Mouse (Mus musculus) midbrain, embryonic 12.5 days (tissue): Measurements from ENCODE around the gene 4933424G06Rik. TPM values are rescaled to one million over a fixed set of nuclear protein-coding genes. Genes with fewer than 3 reads are reported as not detected.

Source experiments
- ATAC-seq: fragments of 200-750 bp; cut with Nextera tagmentation; 2 replicates; pipeline ENCODE4 v1.8.0; 2017; ENCODE audit warnings: low read depth, moderate TSS enrichment, moderate library complexity; ENCODE audit not compliant: low FRiP score
- H3K27ac ChIP-seq: fragments of 300-500 bp; sonication (generic); replicated peaks from 2 replicates; pipeline ENCODE4 v1.5.1; 2016; ENCODE audit warnings: mild to moderate bottlenecking
- H3K27me3 ChIP-seq: fragments of 300-500 bp; sonication (generic); 2 replicates; pipeline ENCODE4 v1.6.1; 2016; ENCODE audit warnings: mild to moderate bottlenecking
- H3K36me3 ChIP-seq: fragments of 300-500 bp; sonication (generic); 2 replicates; pipeline ENCODE4 v1.6.1; 2016
- H3K4me1 ChIP-seq: fragments of 300-500 bp; sonication (generic); 2 replicates; pipeline ENCODE4 v1.6.1; 2016
- H3K4me2 ChIP-seq: fragments of 300-500 bp; sonication (generic); replicated peaks from 2 replicates; pipeline ENCODE4 v1.6.1; 2016; ENCODE audit warnings: mild to moderate bottlenecking, moderate library complexity
- H3K4me3 ChIP-seq: fragments of 300-500 bp; sonication (generic); 2 replicates; pipeline ENCODE4 v1.5.1; 2016; ENCODE audit warnings: mild to moderate bottlenecking
- H3K9ac ChIP-seq: fragments of 300-500 bp; sonication (generic); replicated peaks from 2 replicates; pipeline ENCODE4 v1.6.1; 2016; ENCODE audit warnings: mild to moderate bottlenecking, moderate library complexity
- H3K9me3 ChIP-seq: fragments of 300-500 bp; sonication (generic); 2 replicates; pipeline ENCODE4 v1.6.1; 2016; ENCODE audit warnings: mild to moderate bottlenecking
- WGBS: fragments of 180-500 bp; shearing (Covaris S2); methylation state at CpG from one replicate; pipeline ENCODE4 v1.1.7; 2016; 5-methylcytosine and 5-hydroxymethylcytosine counted together
- polyA plus RNA-seq: library from polyadenylated mRNA; unstranded; fragments of >200 nt; fragmentation: Nextera tagmentation; extraction: Ambion mirVana; gene quantifications from 2 replicates; pipeline ENCODE4 v1.2.1, GENCODE M21; 2016

The 4933424G06Rik gene
- polyA plus RNA-seq, 1 experiment from 2014 or later, result 0.27 TPM

DNA sequence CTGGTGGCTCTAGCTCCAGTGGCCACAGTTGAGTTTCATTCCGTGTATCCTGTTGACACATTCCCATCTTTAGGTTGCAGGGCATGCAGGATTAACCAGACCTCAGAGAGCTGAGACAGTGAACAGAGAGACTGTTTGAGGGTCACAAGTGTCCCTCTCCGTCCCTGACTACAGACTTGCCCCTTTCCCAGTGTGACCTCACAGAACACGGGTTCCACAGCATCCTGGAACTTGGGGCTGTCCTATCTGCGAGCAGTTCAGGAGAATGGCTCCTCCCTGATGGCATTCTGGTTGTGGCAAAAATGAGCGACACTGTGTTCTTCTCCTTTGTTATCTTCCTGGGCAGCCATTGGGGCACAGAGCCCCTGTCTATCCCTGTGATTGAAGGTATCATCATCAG is 4.4 kb downstream of the 4933424G06Rik start, which contains the start of gene Actr1b:
Gene Actr1b, minus strand, starts transcription at position 112 of the 400 bp plus-strand sequence.
- Histone ChIP-seq H3K4me3 (no peak within 1 kb of the TSS), H3K36me3 (no peaks in the 10 kb centered on the region), H3K27ac (no peak within 1 kb of the TSS), H3K27me3 (0 out of 2 replicates have a peak, but pooled peaks cover 3% of the 10 kb centered on the region), H3K4me1 (no peaks in the 10 kb centered on the region), H3K9me3 (no peaks in the 10 kb centered on the region), H3K4me2 (no peak within 1 kb of the TSS), H3K9ac (no peak within 1 kb of the TSS)
- ATAC-seq, result no peak
- WGBS, result 79% methylated on average over 5 of the region's 5 CpGs

DNA sequence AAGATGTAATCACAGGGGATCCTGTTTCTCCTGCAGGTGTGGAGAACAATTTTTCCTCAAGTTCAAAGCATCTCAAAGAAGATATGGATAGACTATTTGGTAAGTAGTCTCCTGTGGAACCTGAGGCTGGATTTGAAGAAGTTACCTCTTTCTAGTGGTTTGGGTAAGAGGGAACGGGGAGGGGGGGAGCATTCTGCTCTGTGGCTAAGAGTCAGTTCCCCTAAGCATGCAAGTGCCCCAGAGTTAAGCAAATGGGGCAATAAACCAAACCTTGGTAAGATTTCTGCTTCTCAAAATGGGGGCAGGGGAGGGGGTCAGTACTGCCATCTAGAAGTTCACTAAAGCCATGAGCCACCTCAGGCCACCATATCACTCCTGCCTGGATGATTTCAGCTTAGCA is 8.8 kb downstream of the 4933424G06Rik start:
- WGBS, result 90% methylated on average over 1 of the region's 1 CpGs
- Histone ChIP-seq H3K27me3 (no peaks in the 10 kb centered on the region), H3K36me3 (no peaks in the 10 kb centered on the region), H3K4me3 (no peak overlapping the region), H3K9me3 (no peaks in the 10 kb centered on the region), H3K9ac (no peak overlapping the region), H3K4me1 (no peaks in the 10 kb centered on the region), H3K27ac (no peak overlapping the region), H3K4me2 (no peak overlapping the region)
- no peak for ATAC-seq

DNA sequence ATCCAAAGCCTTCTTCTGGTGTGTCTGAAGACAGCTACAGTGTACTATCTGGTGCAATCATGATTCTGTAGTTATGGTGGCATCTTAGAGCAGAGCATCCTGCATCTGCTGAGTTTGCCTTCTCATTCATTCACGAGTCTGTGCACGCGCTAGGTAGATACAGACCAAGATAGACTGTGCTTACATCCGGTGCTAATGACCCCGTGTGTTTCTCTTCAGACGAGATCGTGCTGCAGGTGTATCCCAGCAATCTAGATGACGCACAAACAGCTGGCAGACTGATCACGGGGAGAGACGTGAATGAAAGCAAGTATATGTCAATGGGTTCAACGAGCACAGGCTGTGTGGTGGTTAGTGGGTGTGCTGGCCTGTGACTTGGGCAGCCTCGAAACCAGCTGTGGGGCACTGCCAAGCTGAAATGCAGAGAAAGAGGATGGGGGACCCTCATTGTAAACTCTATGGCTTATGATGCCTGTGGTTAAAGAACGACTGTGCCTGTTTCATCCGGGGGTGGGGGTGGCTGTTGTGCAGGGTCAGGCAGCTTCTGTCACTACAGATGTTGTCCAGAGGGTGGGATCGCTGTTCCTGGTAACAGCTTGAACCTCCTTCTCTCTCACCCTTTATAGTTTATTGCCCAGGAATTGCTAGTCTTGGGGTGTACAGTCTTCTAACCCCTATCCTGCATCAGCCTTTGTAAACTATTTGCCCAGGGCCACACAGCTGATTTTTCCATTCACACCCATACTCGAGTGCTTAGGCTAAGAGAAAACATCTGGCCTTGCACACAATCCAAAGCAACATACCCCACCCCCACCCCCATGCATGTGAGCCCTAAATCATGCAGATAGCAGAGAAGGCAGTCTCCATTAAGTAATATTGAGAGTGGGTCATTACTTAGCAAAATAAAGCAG is 13.5 kb downstream of the 4933424G06Rik start:
- H3K9me3 ChIP-seq, result no peaks in the 10 kb centered on the region

DNA sequence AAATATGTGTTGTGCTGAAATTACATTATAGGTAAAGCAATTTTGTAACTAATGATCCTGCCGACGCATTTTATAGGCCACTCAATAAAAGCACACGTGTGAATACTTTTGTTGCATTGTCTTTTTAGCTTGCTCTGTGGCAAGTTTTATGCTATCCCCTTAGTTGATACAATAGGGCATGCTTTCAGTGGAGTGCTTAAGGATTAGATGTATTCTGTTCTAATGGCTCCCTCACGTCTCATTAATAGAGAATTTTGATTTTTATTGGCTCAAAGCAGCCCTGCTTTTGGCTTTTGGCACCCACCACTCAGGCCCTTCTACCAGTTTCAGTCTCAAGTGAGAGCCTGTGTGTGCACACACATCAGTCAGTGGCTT is 14.1 kb downstream of the 4933424G06Rik start:
- Histone ChIP-seq H3K4me1 (no peaks in the 10 kb centered on the region), H3K4me2 (no peak overlapping the region), H3K9ac (no peak overlapping the region), H3K9me3 (no peaks in the 10 kb centered on the region), H3K36me3 (no peaks in the 10 kb centered on the region), H3K27me3 (no peaks in the 10 kb centered on the region), H3K27ac (no peak overlapping the region), H3K4me3 (no peak overlapping the region)
- ATAC-seq, result no peak
- 74% methylated on average over 4 of the region's 4 CpGs for WGBS

More for the DNA sequence above, 13.5 kb downstream of the 4933424G06Rik start:
- no peak overlapping the region for H3K9ac ChIP-seq
- H3K27me3 ChIP-seq, result no peaks in the 10 kb centered on the region
- H3K4me3 ChIP-seq, result no peak overlapping the region
- no peaks in the 10 kb centered on the region for H3K4me1 ChIP-seq
- no peak overlapping the region for H3K4me2 ChIP-seq
- H3K36me3 ChIP-seq, result no peaks in the 10 kb centered on the region
- H3K27ac ChIP-seq, result no peak overlapping the region
- ATAC-seq, result no peak
- WGBS, result 81% methylated on average over 16 of the region's 16 CpGs

DNA sequence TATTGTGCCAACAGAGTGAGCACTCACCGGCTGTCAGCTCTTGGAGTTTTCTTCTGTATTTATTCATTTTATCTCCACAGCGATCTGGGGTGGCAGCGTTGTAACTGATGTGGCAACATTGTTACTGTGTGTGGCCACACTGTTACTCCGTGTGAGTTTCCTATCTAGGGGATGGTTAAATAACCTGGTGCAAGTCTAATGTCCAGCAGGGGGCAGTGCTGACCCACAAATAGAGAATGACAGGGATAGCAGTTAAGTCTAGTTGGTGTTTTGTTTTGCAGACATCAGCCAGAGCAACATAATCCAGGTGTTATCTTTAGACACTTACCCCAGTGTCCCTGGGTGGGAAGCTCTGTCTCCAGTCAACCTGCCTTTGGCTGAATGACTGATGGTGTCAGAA is 27.4 kb downstream of the 4933424G06Rik start:
- no peak for ATAC-seq
- Histone ChIP-seq H3K9me3 (no peaks in the 10 kb centered on the region), H3K27ac (no peak overlapping the region), H3K4me2 (no peak overlapping the region), H3K9ac (no peak overlapping the region), H3K4me1 (no peaks in the 10 kb centered on the region), H3K27me3 (0 out of 2 replicates have a peak, but pooled peaks cover 5% of the 10 kb centered on the region), H3K4me3 (no peak overlapping the region), H3K36me3 (no peaks in the 10 kb centered on the region)
- WGBS, result 13% methylated on average over 4 of the region's 4 CpGs

DNA sequence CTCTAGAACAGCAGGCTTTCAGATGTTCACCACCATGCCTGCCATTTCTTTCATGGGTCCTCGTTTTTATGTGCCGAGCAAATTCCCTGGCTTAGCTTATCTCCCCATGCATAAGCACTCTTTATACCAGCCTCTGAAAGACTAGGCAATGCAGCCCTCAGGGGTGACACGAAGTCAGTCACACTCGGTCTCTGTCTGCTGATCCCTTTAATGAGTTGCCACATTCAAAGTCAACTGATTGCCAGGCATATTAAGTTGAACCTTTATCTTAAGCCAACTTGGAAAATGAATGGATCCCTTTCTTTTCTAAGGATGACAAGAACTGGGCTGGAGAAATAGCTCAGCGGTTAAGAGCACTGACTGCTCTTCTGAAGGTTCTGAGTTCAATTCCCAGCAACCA is 29.3 kb downstream of the 4933424G06Rik start:
- 75% methylated on average over 5 of the region's 5 CpGs for WGBS
- H3K4me2 ChIP-seq, result no peak overlapping the region
- ATAC-seq, result no peak
- 0 out of 2 replicates have a peak, but pooled peaks cover 5% of the 10 kb centered on the region for H3K27me3 ChIP-seq
- no peak overlapping the region for H3K4me3 ChIP-seq
- H3K9ac ChIP-seq, result no peak overlapping the region
- H3K27ac ChIP-seq, result no peak overlapping the region
- no peaks in the 10 kb centered on the region for H3K36me3 ChIP-seq
- no peaks in the 10 kb centered on the region for H3K9me3 ChIP-seq
- H3K4me1 ChIP-seq, result peaks cover 5% of the 10 kb centered on the region

DNA sequence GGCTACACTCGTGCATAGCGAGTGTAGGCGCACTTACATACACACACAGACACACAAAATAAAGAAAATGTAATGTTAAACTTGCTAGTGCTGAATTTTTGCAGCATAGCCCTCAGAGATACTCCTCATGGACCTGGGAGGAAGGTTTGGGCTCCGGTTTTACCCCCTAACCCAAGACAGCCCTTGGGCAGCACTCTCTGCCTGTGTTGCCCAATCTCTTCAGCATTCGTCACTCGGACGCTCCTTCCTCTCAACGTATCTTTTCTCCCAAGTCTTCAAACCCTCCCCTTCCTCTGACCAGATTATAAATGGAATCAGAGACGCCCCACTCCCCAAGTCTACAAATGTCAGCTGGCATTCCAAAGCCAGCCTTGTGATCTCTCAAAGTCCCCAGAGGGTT is 33.1 kb downstream of the 4933424G06Rik start:
- no peak overlapping the region for H3K27ac ChIP-seq
- H3K4me1 ChIP-seq, result peaks cover 9% of the 10 kb centered on the region
- no peak for ATAC-seq
- H3K4me2 ChIP-seq, result no peak overlapping the region
- no peaks in the 10 kb centered on the region for H3K9me3 ChIP-seq
- 84% methylated on average over 9 of the region's 9 CpGs for WGBS
- H3K4me3 ChIP-seq, result no peak overlapping the region
- H3K36me3 ChIP-seq, result no peaks in the 10 kb centered on the region
- 0 out of 2 replicates have a peak, but pooled peaks cover 5% of the 10 kb centered on the region for H3K27me3 ChIP-seq
- no peak overlapping the region for H3K9ac ChIP-seq

DNA sequence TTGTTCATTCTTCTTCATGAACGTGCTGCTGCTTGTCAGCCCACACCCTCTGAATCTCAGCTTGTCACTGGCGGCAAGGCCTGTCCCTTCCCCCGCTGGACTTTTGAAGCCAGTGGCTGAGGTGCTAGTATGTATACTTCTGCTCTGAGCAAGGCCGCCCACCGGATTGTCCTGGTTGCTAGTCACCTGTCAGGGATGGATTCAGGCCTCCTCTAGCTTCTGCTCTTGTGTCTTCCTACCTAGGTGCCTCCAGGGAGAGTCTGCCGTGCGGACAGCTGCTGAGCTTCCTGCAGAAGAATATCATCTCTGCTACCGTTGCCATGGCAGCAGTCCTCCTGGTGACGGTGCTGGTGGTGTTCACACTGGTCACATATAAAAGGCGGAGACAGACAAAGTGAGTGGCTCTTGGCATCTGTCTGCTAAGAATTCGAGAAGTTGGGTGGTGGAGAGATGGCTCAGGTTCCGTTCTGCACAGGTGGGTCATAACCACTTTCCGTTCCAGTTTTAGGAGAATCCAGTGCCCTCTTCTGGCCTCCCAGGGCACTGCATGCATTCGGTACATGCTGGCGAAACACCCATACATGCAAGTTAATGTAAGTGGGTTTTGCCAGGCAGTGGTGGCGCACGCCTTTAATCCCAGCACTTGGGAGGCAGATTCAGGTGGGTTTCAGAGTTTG is 34.5 kb downstream of the 4933424G06Rik start:
- no peaks in the 10 kb centered on the region for H3K36me3 ChIP-seq
- H3K4me1 ChIP-seq, result peaks cover 9% of the 10 kb centered on the region
- H3K4me2 ChIP-seq, result peak overlapping the region; percentile 45
- H3K9ac ChIP-seq, result no peak overlapping the region
- H3K27me3 ChIP-seq, result 0 out of 2 replicates have a peak, but pooled peaks cover 5% of the 10 kb centered on the region
- no peak overlapping the region for H3K27ac ChIP-seq
- H3K4me3 ChIP-seq, result peak overlapping the region; percentile 32
- 25% methylated on average over 17 of the region's 17 CpGs for WGBS
- H3K9me3 ChIP-seq, result no peaks in the 10 kb centered on the region
- peak; percentile 78 for ATAC-seq

DNA sequence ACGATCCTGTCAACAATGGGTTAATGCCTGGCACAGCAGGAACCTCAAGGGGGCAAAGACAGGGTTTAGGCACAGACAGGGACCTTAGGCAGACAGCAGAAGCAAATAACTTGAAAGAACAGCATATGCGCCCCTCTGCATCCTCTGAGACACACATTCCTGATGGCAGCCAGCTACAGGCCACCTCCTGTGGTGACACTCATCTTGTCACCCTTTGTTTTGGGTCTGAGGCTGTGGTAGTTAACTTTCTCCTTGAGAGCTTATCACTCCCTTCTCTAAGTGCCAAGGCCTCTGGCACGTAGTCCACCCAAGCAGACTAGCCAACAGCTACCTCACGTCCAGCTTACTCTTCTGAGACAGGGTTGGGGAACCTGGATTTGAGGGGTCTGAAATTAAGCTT is 35.7 kb downstream of the 4933424G06Rik start:
- H3K27ac ChIP-seq, result no peak overlapping the region
- no peak for ATAC-seq
- WGBS, result 28% methylated on average over 4 of the region's 4 CpGs
- H3K36me3 ChIP-seq, result no peaks in the 10 kb centered on the region
- H3K4me2 ChIP-seq, result no peak overlapping the region
- peaks cover 9% of the 10 kb centered on the region for H3K4me1 ChIP-seq
- no peak overlapping the region for H3K9ac ChIP-seq
- 0 out of 2 replicates have a peak, but pooled peaks cover 5% of the 10 kb centered on the region for H3K27me3 ChIP-seq
- no peak overlapping the region for H3K4me3 ChIP-seq
- no peaks in the 10 kb centered on the region for H3K9me3 ChIP-seq

DNA sequence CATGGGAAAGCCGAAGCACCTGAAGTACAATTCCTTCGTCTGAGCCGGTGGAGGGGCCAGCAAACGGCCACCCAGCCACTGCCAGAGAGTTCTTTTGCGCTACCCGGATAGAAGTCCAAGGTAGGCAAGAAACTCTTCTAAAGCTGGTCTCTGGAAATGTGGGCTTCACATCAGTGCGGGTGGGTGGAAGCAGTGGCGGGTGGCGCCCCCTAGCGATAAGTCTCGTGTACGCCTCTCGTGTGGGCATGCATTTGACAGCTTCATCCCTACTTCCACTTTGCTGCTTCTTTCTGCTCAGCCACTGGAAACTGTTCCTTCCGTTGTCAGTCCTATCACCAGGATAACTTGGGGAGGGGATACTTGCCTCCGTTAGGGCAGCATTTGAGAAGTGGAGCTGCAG is 36.5 kb downstream of the 4933424G06Rik start:
- WGBS, result 45% methylated on average over 15 of the region's 15 CpGs
- ATAC-seq, result no peak
- Histone ChIP-seq H3K4me3 (no peak overlapping the region), H3K27me3 (no peaks in the 10 kb centered on the region), H3K27ac (no peak overlapping the region), H3K36me3 (no peaks in the 10 kb centered on the region), H3K9me3 (no peaks in the 10 kb centered on the region), H3K9ac (no peak overlapping the region), H3K4me2 (no peak overlapping the region), H3K4me1 (peaks cover 9% of the 10 kb centered on the region)

DNA sequence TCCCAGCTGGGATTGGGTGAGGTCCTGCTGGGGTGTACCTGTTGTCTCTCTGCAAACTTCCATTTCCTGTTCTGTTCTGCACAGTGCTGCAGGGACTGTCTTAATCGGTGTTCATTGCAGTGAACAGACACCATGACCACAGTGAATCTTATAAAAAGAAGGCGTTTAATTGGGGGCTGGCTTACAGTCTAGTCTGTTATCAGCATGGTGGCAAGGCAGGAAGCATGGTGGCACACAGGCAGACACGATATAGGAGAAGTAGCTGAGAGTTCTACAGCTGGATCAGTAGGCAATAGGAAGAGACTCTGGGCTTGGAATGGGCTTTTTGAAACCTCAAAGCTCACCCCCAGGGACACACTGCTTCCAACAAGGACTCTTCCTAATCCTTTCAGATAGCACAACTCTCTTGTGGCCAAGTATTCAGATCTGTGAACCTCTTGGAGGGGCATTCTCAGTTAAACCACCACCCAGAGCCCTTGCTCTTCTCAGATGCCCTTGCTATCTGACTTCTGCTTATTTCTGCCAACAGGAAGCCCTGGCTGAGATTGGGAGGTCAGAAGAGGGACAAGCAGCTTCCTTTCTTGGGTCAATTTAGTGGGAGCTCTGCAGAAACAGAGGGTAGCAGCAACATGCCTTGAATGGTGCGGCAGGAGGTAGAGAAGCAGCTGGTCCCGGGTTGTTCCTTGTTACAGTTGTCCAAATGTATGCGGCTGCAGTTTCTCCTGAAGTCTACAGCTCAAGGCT is 44.2 kb downstream of the 4933424G06Rik start:
- no peaks in the 10 kb centered on the region for H3K36me3 ChIP-seq
- no peak for ATAC-seq
- 83% methylated on average over 6 of the region's 6 CpGs for WGBS
- H3K4me2 ChIP-seq, result no peak overlapping the region
- H3K27me3 ChIP-seq, result no peaks in the 10 kb centered on the region
- H3K9ac ChIP-seq, result no peak overlapping the region
- H3K4me3 ChIP-seq, result no peak overlapping the region
- no peaks in the 10 kb centered on the region for H3K9me3 ChIP-seq
- no peak overlapping the region for H3K27ac ChIP-seq
- no peaks in the 10 kb centered on the region for H3K4me1 ChIP-seq

DNA sequence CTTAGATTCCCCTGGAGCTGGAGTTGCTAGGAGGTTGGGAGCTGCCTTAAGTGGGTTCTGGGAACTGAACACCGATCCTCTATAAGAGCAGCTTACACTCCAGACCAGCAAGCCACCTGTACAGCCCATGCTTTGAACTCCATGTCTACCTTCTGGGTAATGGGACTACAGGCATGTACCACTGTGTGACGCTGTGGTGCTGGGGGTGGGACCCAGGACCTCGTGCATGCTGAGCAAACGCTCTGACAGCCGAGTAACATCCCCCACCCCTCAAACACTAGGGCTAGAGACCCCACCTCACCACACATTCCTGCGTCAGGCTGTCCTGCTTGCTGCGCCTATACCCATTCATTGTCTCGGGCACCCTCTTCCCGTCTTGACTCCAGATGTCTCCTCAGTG is 48.6 kb downstream of the 4933424G06Rik start:
- 86% methylated on average over 9 of the region's 9 CpGs for WGBS

More for the DNA sequence above, 48.6 kb downstream of the 4933424G06Rik start:
- no peak overlapping the region for H3K4me2 ChIP-seq
- H3K27me3 ChIP-seq, result no peaks in the 10 kb centered on the region
- no peaks in the 10 kb centered on the region for H3K36me3 ChIP-seq
- H3K27ac ChIP-seq, result no peak overlapping the region
- no peak overlapping the region for H3K4me3 ChIP-seq
- H3K9me3 ChIP-seq, result no peaks in the 10 kb centered on the region
- no peak overlapping the region for H3K9ac ChIP-seq
- no peaks in the 10 kb centered on the region for H3K4me1 ChIP-seq
- ATAC-seq, result no peak
